Mouse (Mus musculus) stomach, postnatal 0 days (tissue): ENCODE measurements at regions not wholly inside any gene's neighbourhood (a gene's known extent, or its start where the extent isn't known, plus 50 kb on each side); places are given as distances from the start of the nearest gene placed in this dataset.

ENCODE experiments used
- ATAC-seq: fragments of 200-750 bp; cut with Nextera tagmentation; 2 replicates; pipeline ENCODE4 v1.8.0; 2017; ENCODE audit not compliant: low FRiP score, low TSS enrichment
- DNase-seq: peaks from one replicate; pipeline ENCODE4 v3.0.0-alpha.2; 2016; ENCODE audit warnings: low spot score
- H3K27ac ChIP-seq: fragments of 300-500 bp; sonication (generic); replicated peaks from 2 replicates; pipeline ENCODE4 v1.5.1; 2014; ENCODE audit warnings: mild to moderate bottlenecking, control low read depth
- H3K27me3 ChIP-seq: fragments of 300-500 bp; sonication (generic); 2 replicates; pipeline ENCODE4 v1.6.1; 2014; ENCODE audit warnings: low read length; ENCODE audit not compliant: control insufficient read depth, insufficient read depth
- H3K36me3 ChIP-seq: fragments of 300-500 bp; sonication (generic); 2 replicates; pipeline ENCODE4 v1.6.1; 2014; ENCODE audit warnings: low read length, mixed read lengths; ENCODE audit not compliant: control insufficient read depth, insufficient read depth
- H3K4me1 ChIP-seq: fragments of 300-500 bp; sonication (generic); replicated peaks from 2 replicates; pipeline ENCODE4 v1.6.1; 2014; ENCODE audit warnings: antibody characterized with exemption; ENCODE audit not compliant: control insufficient read depth, insufficient read depth
- H3K4me2 ChIP-seq: fragments of 300-500 bp; sonication (generic); replicated peaks from 2 replicates; pipeline ENCODE4 v1.6.1; 2014; ENCODE audit warnings: low read depth, mild to moderate bottlenecking, control low read depth, moderate library complexity
- H3K4me3 ChIP-seq: fragments of 300-500 bp; sonication (generic); 2 replicates; pipeline ENCODE4 v1.5.1; 2014; ENCODE audit warnings: low read depth, low read length, control low read depth
- H3K9ac ChIP-seq: fragments of 300-500 bp; sonication (generic); 2 replicates; pipeline ENCODE4 v1.6.1; 2014; ENCODE audit warnings: mild to moderate bottlenecking, low read length, control low read depth, mixed read lengths
- H3K9me3 ChIP-seq: fragments of 300-500 bp; sonication (generic); 2 replicates; pipeline ENCODE4 v1.6.1; 2016; ENCODE audit warnings: low read length; ENCODE audit not compliant: control insufficient read depth
- CTCF ChIP-seq: IDR thresholded peaks from 2 replicates; pipeline ENCODE4 v1.5.1; 2016; ENCODE audit warnings: antibody characterized with exemption, low read depth, mild to moderate bottlenecking, moderate library complexity
- EP300 ChIP-seq: optimal IDR thresholded peaks from 2 replicates; pipeline ENCODE3; 2016; ENCODE audit warnings: antibody characterized with exemption
- WGBS: fragments of 180-500 bp; shearing (Covaris S2); extraction: QIAGEN DNeasy Blood & Tissue Kit; methylation state at CpG from one replicate; pipeline ENCODE4 v1.1.7; 2014; 5-methylcytosine and 5-hydroxymethylcytosine counted together

- Histone ChIP-seq H3K27ac (no peak overlapping the region), H3K27me3 (no peaks in the 10 kb centered on the region), H3K9ac (no peak overlapping the region), H3K4me1 (no peaks in the 10 kb centered on the region), H3K36me3 (no peaks in the 10 kb centered on the region), H3K9me3 (no peaks in the 10 kb centered on the region), H3K4me2 (no peak overlapping the region), H3K4me3 (no peak overlapping the region)
- ATAC-seq (no peak), DNase-seq (no peak)
- WGBS = 83% methylated on average over 3 of the region's 3 CpGs
- TF ChIP-seq EP300 (no peak), CTCF (no peak)
These were observed 185.2 kb upstream of the Sall1 start for GRCm38 (mm10) chr8:89229144-89229543.

- DNase-seq = no peak
- no peak for TF ChIP-seq EP300
- no peak for TF ChIP-seq CTCF
These were observed 176.9 kb upstream of the Sall1 start for GRCm38 (mm10) chr8:89220870-89221269.

GRCm38 (mm10) chr8:89220381-89220780, 176.4 kb upstream of the Sall1 start:
- Histone ChIP-seq H3K9me3 (no peaks in the 10 kb centered on the region), H3K4me3 (no peak overlapping the region), H3K27me3 (no peaks in the 10 kb centered on the region), H3K36me3 (no peaks in the 10 kb centered on the region), H3K27ac (no peak overlapping the region), H3K4me2 (no peak overlapping the region), H3K9ac (no peak overlapping the region), H3K4me1 (no peaks in the 10 kb centered on the region)
- TF ChIP-seq CTCF (no peak), EP300 (no peak)
- WGBS = 85% methylated on average over 2 of the region's 2 CpGs
- DNase-seq (no peak), ATAC-seq (no peak)

More at GRCm38 (mm10) chr8:89220870-89221269, 176.9 kb upstream of the Sall1 start:
- Histone ChIP-seq H3K27ac (no peak overlapping the region), H3K9ac (no peak overlapping the region), H3K27me3 (no peaks in the 10 kb centered on the region), H3K4me1 (no peaks in the 10 kb centered on the region), H3K36me3 (no peaks in the 10 kb centered on the region), H3K9me3 (no peaks in the 10 kb centered on the region), H3K4me2 (no peak overlapping the region), H3K4me3 (no peak overlapping the region)
- no peak for ATAC-seq
- 26% methylated on average over 7 of the region's 7 CpGs for WGBS

- H3K36me3 ChIP-seq = no peaks in the 10 kb centered on the region
- no peaks in the 10 kb centered on the region for H3K4me1 ChIP-seq
- 72% methylated on average over 7 of the region's 7 CpGs for WGBS
- no peak overlapping the region for H3K27ac ChIP-seq
- H3K27me3 ChIP-seq = no peaks in the 10 kb centered on the region
- no peak overlapping the region for H3K4me2 ChIP-seq
- ATAC-seq (no peak), DNase-seq (no peak)
- no peak overlapping the region for H3K4me3 ChIP-seq
- no peak overlapping the region for H3K9ac ChIP-seq
- H3K9me3 ChIP-seq = no peaks in the 10 kb centered on the region
- TF ChIP-seq CTCF (no peak), EP300 (no peak)
These were observed 175.2 kb upstream of the Sall1 start for GRCm38 (mm10) chr8:89219156-89219555.

GRCm38 (mm10) chr8:89217689-89218088, 173.7 kb upstream of the Sall1 start:
- Histone ChIP-seq H3K9me3 (no peaks in the 10 kb centered on the region), H3K27me3 (no peaks in the 10 kb centered on the region), H3K27ac (no peak overlapping the region), H3K9ac (no peak overlapping the region), H3K36me3 (no peaks in the 10 kb centered on the region), H3K4me3 (no peak overlapping the region), H3K4me1 (no peaks in the 10 kb centered on the region), H3K4me2 (no peak overlapping the region)
- no peak for TF ChIP-seq CTCF
- 79% methylated on average over 2 of the region's 2 CpGs for WGBS
- no peak for DNase-seq
- ATAC-seq = no peak

- H3K9ac ChIP-seq = no peak overlapping the region
- ATAC-seq (no peak), DNase-seq (no peak)
- TF ChIP-seq EP300 (no peak), CTCF (no peak)
- no peak overlapping the region for H3K4me2 ChIP-seq
- H3K27me3 ChIP-seq = no peaks in the 10 kb centered on the region
- no peaks in the 10 kb centered on the region for H3K4me1 ChIP-seq
- no peaks in the 10 kb centered on the region for H3K9me3 ChIP-seq
- 86% methylated on average over 3 of the region's 3 CpGs for WGBS
- no peaks in the 10 kb centered on the region for H3K36me3 ChIP-seq
- no peak overlapping the region for H3K27ac ChIP-seq
- H3K4me3 ChIP-seq = no peak overlapping the region
These were observed 168.0 kb upstream of the Sall1 start for GRCm38 (mm10) chr8:89211931-89212330.

GRCm38 (mm10) chr8:89210684-89211083, 166.7 kb upstream of the Sall1 start:
- Histone ChIP-seq H3K4me2 (no peak overlapping the region), H3K9me3 (no peaks in the 10 kb centered on the region), H3K27me3 (no peaks in the 10 kb centered on the region), H3K9ac (no peak overlapping the region), H3K4me1 (no peaks in the 10 kb centered on the region), H3K27ac (no peak overlapping the region), H3K36me3 (no peaks in the 10 kb centered on the region), H3K4me3 (no peak overlapping the region)
- 23% methylated on average over 1 of the region's 1 CpGs for WGBS
- no peak for TF ChIP-seq EP300
- TF ChIP-seq CTCF = no peak
- ATAC-seq = peak; percentile 54; the same call in 1 of the 2 replicates
- DNase-seq = no peak
